In the genomic region with DNA sequence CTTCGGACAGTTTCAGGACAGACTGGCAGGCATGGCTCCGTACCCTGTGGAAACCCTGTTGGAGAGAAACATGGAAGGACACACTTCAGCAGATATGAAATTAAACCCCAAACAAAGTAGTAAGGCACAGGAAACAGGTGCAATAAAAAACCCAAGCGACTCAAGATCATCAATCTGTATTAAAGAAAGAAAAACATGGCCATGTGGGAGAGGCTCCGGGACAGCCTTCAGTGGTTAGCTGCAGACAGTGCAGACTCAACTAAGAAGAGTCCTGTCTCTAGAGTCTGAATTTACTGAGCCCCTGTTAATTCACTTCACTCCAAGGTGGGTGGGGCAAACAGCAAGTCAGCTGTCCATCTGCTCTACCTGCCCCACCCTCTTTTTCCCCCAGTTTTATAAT, we compare ENCODE assay signal across 27 mouse cellular contexts.
"Had no signal": no experiment of that assay in that cellular context is flagged by ENCODE, and none has a peak within 500 bp of the region (broad histone marks: within the 10 kb centered on the region; RNA-seq: fewer than 3 reads in every experiment).

No protein-coding gene starts in this region.

- DNase-seq: cerebellum, adult 18-20 months; cerebellum, adult 2 months; cerebellum, adult 8-10 months; cerebellum, adult 9-10 months; cerebellum, adult 9-11 months; cerebellum, postnatal 10 days; cerebellum, postnatal 14 days; cerebellum, postnatal 25 days; cerebellum, postnatal 36 days; forebrain, postnatal 0 days; gastrocnemius, adult 2 months; gastrocnemius, postnatal 10 days; gastrocnemius, postnatal 14 days; gastrocnemius, postnatal 25 days; gastrocnemius, postnatal 36 days; heart, adult 11 months had no signal

- H3K4me2 ChIP-seq: embryonic facial prominence, embryonic 12.5 days; embryonic facial prominence, embryonic 13.5 days; embryonic facial prominence, embryonic 15.5 days; forebrain, embryonic 12.5 days; forebrain, embryonic 13.5 days; forebrain, embryonic 15.5 days had no signal

- H3K4me3 ChIP-seq: embryonic facial prominence, embryonic 10.5 days; embryonic facial prominence, embryonic 12.5 days; embryonic facial prominence, embryonic 13.5 days; embryonic facial prominence, embryonic 15.5 days; erythroblast, embryonic 14.5 days; forebrain, embryonic 10.5 days; forebrain, embryonic 12.5 days; forebrain, embryonic 13.5 days; forebrain, embryonic 15.5 days; gastrocnemius, adult 2 months had no signal

- H3K9ac ChIP-seq: embryonic facial prominence, embryonic 12.5 days; embryonic facial prominence, embryonic 13.5 days; embryonic facial prominence, embryonic 15.5 days; forebrain, embryonic 12.5 days; forebrain, embryonic 13.5 days; forebrain, embryonic 15.5 days; forebrain, postnatal 0 days had no signal

- H3K4me1 ChIP-seq: embryonic facial prominence, embryonic 12.5 days; embryonic facial prominence, embryonic 13.5 days; embryonic facial prominence, embryonic 15.5 days; forebrain, embryonic 10.5 days; forebrain, embryonic 12.5 days; forebrain, embryonic 13.5 days; forebrain, embryonic 15.5 days had no signal

- H3K36me3 ChIP-seq: embryonic facial prominence, embryonic 10.5 days; embryonic facial prominence, embryonic 12.5 days; embryonic facial prominence, embryonic 13.5 days; embryonic facial prominence, embryonic 15.5 days; forebrain, embryonic 10.5 days; forebrain, embryonic 12.5 days; forebrain, embryonic 15.5 days had no signal

- H3K9me3 ChIP-seq: embryonic facial prominence, embryonic 10.5 days; embryonic facial prominence, embryonic 12.5 days; embryonic facial prominence, embryonic 13.5 days; embryonic facial prominence, embryonic 15.5 days; forebrain, embryonic 10.5 days; forebrain, embryonic 12.5 days; forebrain, embryonic 13.5 days; forebrain, embryonic 15.5 days had no signal

- H3K27ac ChIP-seq: embryonic facial prominence, embryonic 10.5 days; embryonic facial prominence, embryonic 12.5 days; embryonic facial prominence, embryonic 13.5 days; embryonic facial prominence, embryonic 15.5 days; forebrain, embryonic 10.5 days; forebrain, embryonic 12.5 days; forebrain, embryonic 13.5 days; forebrain, embryonic 15.5 days; gastrocnemius, adult 2 months had no signal

- H3K27me3 ChIP-seq: embryonic facial prominence, embryonic 12.5 days; embryonic facial prominence, embryonic 13.5 days; embryonic facial prominence, embryonic 15.5 days; forebrain, embryonic 15.5 days had no signal

- ATAC-seq: forebrain, embryonic 13.5 days; forebrain, embryonic 14.5 days; forebrain, embryonic 15.5 days; forebrain, embryonic 16.5 days; forebrain, postnatal 0 days had no signal
